Mouse (Mus musculus) ES-E14 (cell line): ENCODE results near the gene Csf3. TPM values are rescaled to one million over a fixed set of nuclear protein-coding genes. Genes with fewer than 3 reads are reported as not detected.

ENCODE experiments used
- DNase-seq: peaks from one replicate; pipeline ENCODE4 v3.0.0-alpha.2; 2013; ENCODE audit warnings: low read depth, low spot score
- H3K27ac ChIP-seq: 2 replicates; pipeline ENCODE4 v1.5.1; 2012; ENCODE audit warnings: low read depth, mild to moderate bottlenecking, low read length, moderate library complexity, mixed read lengths; ENCODE audit not compliant: poor library complexity, insufficient read depth, severe bottlenecking
- H3K36me3 ChIP-seq: 2 replicates; pipeline ENCODE4 v1.6.1; 2012; ENCODE audit warnings: mild to moderate bottlenecking, low read length, moderate library complexity, mixed read lengths; ENCODE audit not compliant: control insufficient read depth, poor library complexity, insufficient read depth, severe bottlenecking
- H3K4me1 ChIP-seq, 2 experiments: fragments of 150-350 bp in 1 of 2; sonication (generic) in 1 of 2; 2 replicates each; pipeline ENCODE4 v1.6.1; 2012; ENCODE audit warnings: low read length in 2 of 2, mild to moderate bottlenecking in 1 of 2, mixed read lengths in 1 of 2; ENCODE audit not compliant: control insufficient read depth in 2 of 2, insufficient read depth in 2 of 2, poor library complexity in 1 of 2
- H3K4me3 ChIP-seq, 2 experiments: fragments of 150-350 bp in 1 of 2; sonication (generic) in 1 of 2; 2 replicates each; pipeline ENCODE4 v1.5.1; 2012; ENCODE audit warnings: low read length in 2 of 2, low read depth in 1 of 2, mild to moderate bottlenecking in 1 of 2, mixed read lengths in 1 of 2; ENCODE audit not compliant: insufficient read depth in 1 of 2, poor library complexity in 1 of 2, severe bottlenecking in 1 of 2
- H3K9ac ChIP-seq: 2 replicates; pipeline ENCODE4 v1.6.1; 2012; ENCODE audit warnings: low read depth, mild to moderate bottlenecking, low read length, mixed read lengths; ENCODE audit not compliant: poor library complexity, insufficient read depth, severe bottlenecking
- H3K9me3 ChIP-seq: fragments of 150-350 bp; sonication (generic); 2 replicates; pipeline ENCODE4 v1.6.1; 2012; ENCODE audit warnings: low read depth, mild to moderate bottlenecking, low read length; ENCODE audit not compliant: control insufficient read depth, insufficient read depth
- CHD2 ChIP-seq: IDR thresholded peaks from 2 replicates; pipeline ENCODE4 v1.6.1; 2014; ENCODE audit warnings: mild to moderate bottlenecking, low read depth, low read length, inconsistent platforms
- HCFC1 ChIP-seq: IDR thresholded peaks from 2 replicates; pipeline ENCODE4 v1.6.1; 2012; ENCODE audit warnings: low read length, inconsistent platforms, borderline replicate concordance; ENCODE audit not compliant: insufficient read depth
- MAFK ChIP-seq: IDR thresholded peaks from 2 replicates; pipeline ENCODE4 v1.6.1; 2014; ENCODE audit warnings: mild to moderate bottlenecking, low read depth, low read length, inconsistent platforms; ENCODE audit not compliant: insufficient read depth
- ZC3H11A ChIP-seq: IDR thresholded peaks from 2 replicates; pipeline ENCODE4 v1.6.1; 2012; ENCODE audit warnings: low read depth, mild to moderate bottlenecking, inconsistent platforms, low read length, borderline replicate concordance
- ZNF384 ChIP-seq: IDR thresholded peaks from 2 replicates; pipeline ENCODE4 v1.6.1; 2012; ENCODE audit warnings: low read depth, low read length, inconsistent platforms
- in situ Hi-C, 2 experiments: fragments of 600-800 bp; cut with MboI; formaldehyde crosslinking; loops; one replicate each; pipeline ENCODE4 v1.15.1; 2025; ENCODE audit warnings: low sequenced_read_pairs in 2 of 2, inconsistent platforms in 1 of 2; ENCODE audit not compliant: unreplicated experiment in 2 of 2
- total RNA-seq: library from RNA; depleted of rRNA; stranded (reverse); fragments of 300-350 nt; gene quantifications from 2 replicates; pipeline ENCODE4 v1.2.3, GENCODE M21; 2012

Csf3 gene
- total RNA-seq, 1 experiment = 0.18 TPM

GRCm38 (mm10) chr11:98698849-98699640 lies 2.0 kb upstream of the Csf3 start:
- in situ Hi-C loops = no loop called here
- TF ChIP-seq CHD2 = no peak
- TF ChIP-seq ZC3H11A = no peak
- no peak for TF ChIP-seq MAFK
- TF ChIP-seq ZNF384 = no peak
- no peak for TF ChIP-seq HCFC1
- H3K4me3 ChIP-seq = no peak overlapping the region
- no peaks in the 10 kb centered on the region for H3K9me3 ChIP-seq
- H3K4me1 ChIP-seq = peaks cover 2 to 8% of the 10 kb centered on the region in 2 experiments; a peak in 1 of 4 replicates
- DNase-seq = no peak
- H3K36me3 ChIP-seq = peaks cover 18% of the 10 kb centered on the region
- H3K9ac ChIP-seq = no peak overlapping the region
- no peak overlapping the region for H3K27ac ChIP-seq

GRCm38 (mm10) chr11:98699911-98700310 lies 1.2 kb upstream of the Csf3 start:
- Histone ChIP-seq H3K9me3 (no peaks in the 10 kb centered on the region), H3K36me3 (peaks cover 14% of the 10 kb centered on the region), H3K9ac (no peak overlapping the region), H3K4me3 (no peak overlapping the region), H3K4me1 (peaks cover 2 to 8% of the 10 kb centered on the region in 2 experiments; a peak in 1 of 4 replicates), H3K27ac (no peak overlapping the region)
- TF ChIP-seq ZNF384 (no peak), ZC3H11A (peak; percentile 44; the same call in 1 of the 2 replicates)
- in situ Hi-C loops = no loop called here
- peak; percentile 54 for DNase-seq

- no peak for DNase-seq
- in situ Hi-C loops = no loop called here
- H3K36me3 ChIP-seq = peaks cover 24% of the 10 kb centered on the region
- no peak for TF ChIP-seq MAFK
- TF ChIP-seq HCFC1 = no peak
- TF ChIP-seq ZNF384 = no peak
- TF ChIP-seq ZC3H11A = no peak
- H3K27ac ChIP-seq = no peak overlapping the region
- H3K9me3 ChIP-seq = no peaks in the 10 kb centered on the region
- peaks cover 0 to 6% of the 10 kb centered on the region in 2 experiments; a peak in 1 of 4 replicates for H3K4me1 ChIP-seq
- H3K4me3 ChIP-seq = no peak overlapping the region
- no peak overlapping the region for H3K9ac ChIP-seq
These were observed 1.3 kb downstream of the Csf3 start for GRCm38 (mm10) chr11:98702323-98702722.

GRCm38 (mm10) chr11:98705021-98705420 lies 4.0 kb downstream of the Csf3 start:
- H3K27ac ChIP-seq = no peak overlapping the region
- no peak for DNase-seq
- in situ Hi-C loops = no loop called here
- H3K9me3 ChIP-seq = no peaks in the 10 kb centered on the region
- no peak overlapping the region for H3K4me3 ChIP-seq
- TF ChIP-seq ZC3H11A (no peak), CHD2 (no peak), HCFC1 (no peak), MAFK (no peak), ZNF384 (no peak)
- peaks cover 37% of the 10 kb centered on the region for H3K36me3 ChIP-seq
- H3K4me1 ChIP-seq = peaks cover 2 to 19% of the 10 kb centered on the region in 2 experiments; a peak in 3 of 4 replicates
- H3K9ac ChIP-seq = no peak overlapping the region
